ENCODE assay signal across 18 mouse cellular contexts in genomic region chr3:119143034-119143433, GRCm38 (mm10).
A peak's percentile ranks its signal among the peaks of the same experiment; 100 is the strongest.
DNase-seq lines count a peak whose midpoint lies in the region; ATAC-seq and TF ChIP-seq lines count a peak whose summit lies in the region.
"Had no signal": no experiment of that assay in that cellular context is flagged by ENCODE, and none has a peak within 500 bp of the region (broad histone marks: within the 10 kb centered on the region; RNA-seq: fewer than 3 reads in every experiment).

No protein-coding gene starts in this region.

- no peaks in the 10 kb centered on the region for H3K27me3 ChIP-seq in forebrain, embryonic 11.5 days (ENCODE audit: control insufficient read depth, insufficient read depth, low read length)
- H3K27me3 ChIP-seq in forebrain, embryonic 10.5 days (ENCODE audit: poor library complexity, severe bottlenecking), result no peaks in the 10 kb centered on the region
- no peaks in the 10 kb centered on the region for H3K27me3 ChIP-seq in midbrain, embryonic 11.5 days (ENCODE audit: control insufficient read depth, insufficient read depth, low read length)
- no peaks in the 10 kb centered on the region for H3K27me3 ChIP-seq in midbrain, postnatal 0 days (ENCODE audit: insufficient read depth, low read length)
- H3K27me3 ChIP-seq: CH12.LX; hindbrain, embryonic 13.5 days had no signal

- no peaks in the 10 kb centered on the region for H3K4me1 ChIP-seq in forebrain, embryonic 11.5 days (replicated peaks; ENCODE audit: control insufficient read depth, insufficient read depth, low read length)
- peaks cover 8% of the 10 kb centered on the region for H3K4me1 ChIP-seq in forebrain, embryonic 10.5 days
- no peaks in the 10 kb centered on the region for H3K4me1 ChIP-seq in midbrain, embryonic 11.5 days (ENCODE audit: control insufficient read depth, insufficient read depth, low read length)
- H3K4me1 ChIP-seq in midbrain, postnatal 0 days (ENCODE audit: insufficient read depth, low read length), result no peaks in the 10 kb centered on the region
- H3K4me1 ChIP-seq: heart, embryonic 10.5 days had no signal

- WGBS in forebrain, embryonic 11.5 days, result 58% methylated on average over 5 of the region's 5 CpGs
- 64% methylated on average over 5 of the region's 5 CpGs for WGBS in forebrain, embryonic 10.5 days
- WGBS in midbrain, embryonic 11.5 days, result 65% methylated on average over 5 of the region's 5 CpGs
- whole genome bisulfite sequencing in midbrain, postnatal 0 days, result 55% methylated on average over 5 of the region's 5 CpGs

- no peak overlapping the region for H3K9ac ChIP-seq in forebrain, embryonic 11.5 days (ENCODE audit: low read length)
- no peak overlapping the region for H3K9ac ChIP-seq in midbrain, embryonic 11.5 days (ENCODE audit: low read length)
- H3K9ac ChIP-seq in midbrain, postnatal 0 days (replicated peaks; ENCODE audit: low read length, poor library complexity, severe bottlenecking), result no peak overlapping the region
- H3K9ac ChIP-seq: hindbrain, embryonic 13.5 days had no signal

- no peak overlapping the region for H3K4me2 ChIP-seq in forebrain, embryonic 11.5 days (ENCODE audit: low read depth, low read length, severe bottlenecking)
- H3K4me2 ChIP-seq in midbrain, embryonic 11.5 days, result no peak overlapping the region
- H3K4me2 ChIP-seq in midbrain, postnatal 0 days (ENCODE audit: low read depth, low read length, poor library complexity, severe bottlenecking), result no peak overlapping the region
- H3K4me2 ChIP-seq: hindbrain, embryonic 13.5 days had no signal

- no peak overlapping the region for H3K4me3 ChIP-seq in forebrain, embryonic 11.5 days (ENCODE audit: low read depth, low read length)
- H3K4me3 ChIP-seq in forebrain, embryonic 10.5 days, result no peak overlapping the region
- no peak overlapping the region for H3K4me3 ChIP-seq in midbrain, embryonic 11.5 days (ENCODE audit: low read depth, low read length)
- H3K4me3 ChIP-seq in midbrain, postnatal 0 days (ENCODE audit: low read depth, low read length), result no peak overlapping the region
- H3K4me3 ChIP-seq: heart, embryonic 10.5 days; hindbrain, embryonic 13.5 days had no signal

- H3K36me3 ChIP-seq in forebrain, embryonic 11.5 days (ENCODE audit: control insufficient read depth, insufficient read depth, low read length), result no peaks in the 10 kb centered on the region
- no peaks in the 10 kb centered on the region for H3K36me3 ChIP-seq in forebrain, embryonic 10.5 days (replicated peaks)
- no peaks in the 10 kb centered on the region for H3K36me3 ChIP-seq in midbrain, embryonic 11.5 days (ENCODE audit: control insufficient read depth, insufficient read depth, low read length)
- no peaks in the 10 kb centered on the region for H3K36me3 ChIP-seq in midbrain, postnatal 0 days (ENCODE audit: insufficient read depth, low read length)
- H3K36me3 ChIP-seq: heart, embryonic 10.5 days; hindbrain, embryonic 13.5 days had no signal

- H3K9me3 ChIP-seq in forebrain, embryonic 11.5 days (ENCODE audit: control insufficient read depth, low read length), result no peaks in the 10 kb centered on the region
- 0 out of 2 replicates have a peak, but pooled peaks cover 6% of the 10 kb centered on the region for H3K9me3 ChIP-seq in forebrain, embryonic 10.5 days
- H3K9me3 ChIP-seq in midbrain, embryonic 11.5 days (ENCODE audit: control insufficient read depth, low read length), result no peaks in the 10 kb centered on the region
- H3K9me3 ChIP-seq in midbrain, postnatal 0 days (ENCODE audit: low read length), result no peaks in the 10 kb centered on the region
- H3K9me3 ChIP-seq: hindbrain, embryonic 13.5 days had no signal

- intact Hi-C loops in heart, postnatal 36 days (cut with DNase I), result no loop called here

- 0 out of 2 replicates have a peak, but pooled peaks have one; percentile 33 for ATAC-seq in forebrain, embryonic 11.5 days (replicated peaks; ENCODE audit: low FRiP score)
- ATAC-seq in midbrain, embryonic 11.5 days (ENCODE audit: low FRiP score), result no peak
- ATAC-seq in midbrain, postnatal 0 days (ENCODE audit: low FRiP score), result no peak
- ATAC-seq: hindbrain, postnatal 0 days had no signal

- no peak for TF ChIP-seq CTCF in midbrain, postnatal 0 days (IDR thresholded peaks at IDR 0.05)

- no peak for DNase-seq in forebrain, embryonic 11.5 days (ENCODE audit: low spot score)
- no peak for DNase-seq in forebrain, embryonic 10.5 days (ENCODE audit: extremely low spot score, low spot score)
- peak; percentile 82 for DNase-seq in midbrain, embryonic 11.5 days (ENCODE audit: low spot score, missing footprints)
- DNase-seq in midbrain, postnatal 0 days (ENCODE audit: low spot score), result no peak
- peak; percentile 27 for DNase-seq in retina, postnatal 1 day
- no peak for DNase-seq in retina, embryonic 14.5 days (ENCODE audit: low spot score)
- no peak for DNase-seq in heart, postnatal 36 days
- DNase-seq: adrenal gland, adult 8-10 months; adrenal gland, postnatal 36 days; cerebellum, adult 2 months; cerebellum, postnatal 10 days; gastrocnemius, postnatal 10 days; heart, adult 18-20 months; heart, postnatal 10 days had no signal

- H3K27ac ChIP-seq in forebrain, embryonic 11.5 days (ENCODE audit: low read depth, low read length), result no peak overlapping the region
- no peak overlapping the region for H3K27ac ChIP-seq in forebrain, embryonic 10.5 days
- H3K27ac ChIP-seq in midbrain, embryonic 11.5 days (ENCODE audit: low read depth, low read length), result no peak overlapping the region
- H3K27ac ChIP-seq in midbrain, postnatal 0 days (ENCODE audit: low read depth, low read length), result no peak overlapping the region
- H3K27ac ChIP-seq: heart, embryonic 10.5 days; hindbrain, embryonic 13.5 days; hindbrain, postnatal 0 days had no signal

Comparison
In these comparisons a context has a peak if more than half of its experiments do, and no peak if none do; other contexts are left out.
1. DNase-seq: peak in midbrain, embryonic 11.5 days (single experiment) and retina, postnatal 1 day (single experiment); none in forebrain, embryonic 11.5 days (single experiment), forebrain, embryonic 10.5 days (single experiment), midbrain, postnatal 0 days (single experiment), retina, embryonic 14.5 days (single experiment) and heart, postnatal 36 days (0 of 2).